Mouse (Mus musculus): ENCODE data around the gene Rptn.

GRCm38 (mm10) chr3:93431673-93432072 is 38.2 kb downstream of the Rptn start:
- TF ChIP-seq CTCF (IDR thresholded peaks at IDR 0.05; ENCODE audit: low read depth): no peak
- no peak for TF ChIP-seq EP300 (IDR thresholded peaks at IDR 0.05; ENCODE audit: low read depth)
